Mouse (Mus musculus): ENCODE data around the gene Myo5c. TPM values are rescaled to one million over a fixed set of nuclear protein-coding genes. Genes with fewer than 3 reads are reported as not detected.
A peak's percentile ranks its signal among the peaks of the same experiment; 100 is the strongest.

Myo5c gene
- total RNA-seq (2021) = 1 to 10 TPM; 7.0 to 7.2 TPM
- long read RNA-seq, experiment 1, partial matches to known transcripts = 1 of 4 reads
- long read RNA-seq, experiment 1, other reads (novel, unspliced or antisense) = 3 of 4 reads
- long read RNA-seq, experiment 2, partial matches to known transcripts = 0 of 5 reads
- long read RNA-seq, experiment 2, other reads (novel, unspliced or antisense) = 4 of 5 reads

DNA sequence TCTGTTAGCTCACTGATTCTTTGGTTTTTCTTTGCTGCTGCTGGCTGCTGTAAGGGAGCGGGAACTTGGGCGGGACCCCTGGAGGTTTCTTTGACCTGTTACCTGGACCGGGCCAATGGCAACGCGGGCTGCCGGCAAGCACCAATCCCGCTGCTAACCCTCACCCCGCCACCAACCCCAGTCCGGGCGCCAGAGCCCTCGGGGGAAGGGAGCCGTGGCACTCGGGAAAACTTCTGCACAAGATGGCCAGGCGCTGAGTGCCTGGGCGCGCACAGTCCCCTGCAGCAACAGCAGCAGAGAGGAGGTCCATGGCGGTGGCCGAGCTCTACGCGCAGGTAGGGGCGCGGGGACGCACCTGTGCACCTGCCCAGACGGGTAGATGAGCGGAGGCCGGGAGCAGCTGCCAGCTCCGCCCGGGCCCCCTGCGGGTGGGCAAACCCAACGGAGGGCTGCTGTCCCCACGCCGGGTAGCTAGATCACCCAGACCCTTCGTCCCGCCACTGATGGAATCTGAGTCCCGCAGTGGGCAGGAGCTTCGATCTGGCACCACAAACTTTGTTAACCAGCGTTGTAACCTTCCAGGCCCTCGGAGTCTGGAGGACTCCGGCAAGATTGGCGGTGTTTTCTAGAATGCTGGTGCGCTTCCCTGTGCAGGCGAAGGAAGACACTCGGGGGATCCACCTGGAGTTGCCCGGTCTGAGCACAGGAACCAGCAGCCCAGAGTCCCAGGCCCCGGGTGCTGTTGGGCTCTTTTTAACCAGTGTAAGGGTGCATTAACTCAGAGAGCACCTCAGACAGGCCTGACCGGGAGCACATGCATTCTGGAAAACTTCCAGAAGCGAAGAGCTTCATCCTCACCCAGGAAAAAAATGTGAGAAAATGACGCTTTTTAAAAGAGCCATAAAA is at the start of gene Myo5c:
Myo5c (plus strand) TSS at position 180 of the 906 bp plus-strand sequence.
- DNase-seq (ENCODE audit: extremely low spot score in 1 of 2, low spot score in 2 of 2) = no peak
- TF ChIP-seq CTCF (IDR thresholded peaks at IDR 0.05) = no peak
- Histone ChIP-seq H3K27ac (peak within 1 kb of the TSS; percentile 85), H3K4me3 (peak within 1 kb of the TSS; percentile 33)
- intact Hi-C loops (cut with DNase I) = no loop called here

DNA sequence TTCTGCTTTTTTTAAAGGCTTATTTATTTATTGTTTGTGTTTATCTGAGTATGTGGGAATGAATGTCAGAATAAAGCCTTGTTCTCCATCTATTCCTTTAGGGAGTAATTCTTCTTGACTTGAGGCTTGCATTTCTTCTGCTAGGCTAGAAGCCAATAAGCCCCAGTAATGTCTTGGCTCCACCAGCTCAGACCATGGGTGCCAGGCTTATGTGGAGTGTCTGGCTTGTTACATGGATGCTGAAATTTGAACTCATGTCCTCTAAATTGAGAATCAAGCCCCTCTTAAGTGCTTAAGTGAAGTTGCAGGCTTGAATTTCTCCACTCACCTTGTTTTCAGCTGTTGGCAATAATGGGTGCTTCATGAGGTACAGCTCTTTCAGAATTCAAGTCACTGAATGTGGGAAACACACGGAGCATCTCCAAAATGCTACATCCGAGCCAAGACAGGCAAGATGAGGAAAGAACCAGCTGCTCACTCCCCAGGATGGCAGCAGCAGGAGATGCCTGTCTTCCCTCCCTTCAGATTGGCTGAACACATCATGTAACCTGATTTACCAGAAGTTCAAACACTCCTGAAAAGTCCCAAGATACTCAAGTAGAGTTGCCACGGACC is 44.1 kb upstream of the Myo5c start:
- DNase-seq (ENCODE audit: extremely low spot score in 1 of 2, low spot score in 2 of 2) = no peak
- no peak for TF ChIP-seq CTCF (IDR thresholded peaks at IDR 0.05)
- Histone ChIP-seq H3K4me3 (no peak overlapping the region), H3K27ac (peak overlapping the region; percentile 10)
- intact Hi-C loops (cut with DNase I) = no loop called here

DNA sequence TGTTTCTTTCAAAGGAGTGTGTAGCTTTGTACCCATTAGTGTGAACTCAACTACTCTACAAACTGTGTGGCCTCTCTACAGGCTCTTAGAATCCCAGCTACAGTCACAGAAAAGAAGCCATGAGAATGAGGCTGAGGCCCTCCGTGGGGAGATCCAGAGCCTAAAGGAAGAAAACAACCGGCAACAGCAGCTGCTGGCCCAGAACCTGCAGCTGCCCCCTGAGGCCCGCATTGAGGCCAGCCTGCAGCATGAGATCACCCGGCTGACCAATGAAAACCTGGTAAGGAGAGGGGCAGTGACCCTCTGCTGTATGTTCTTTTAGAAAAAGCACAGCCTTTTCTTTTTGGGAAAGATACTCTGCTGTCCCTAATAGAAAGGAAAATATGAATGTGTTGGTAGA is 38.0 kb upstream of the Myo5c start:
- H3K4me3 ChIP-seq = no peak overlapping the region
- H3K27ac ChIP-seq = peak overlapping the region; percentile 86
- intact Hi-C loops (cut with DNase I) = loop anchor here (5.0 kb wide), 1 partner anchor 137 kb away; no protein-coding TSS in a partner anchor
- no peak for TF ChIP-seq CTCF (IDR thresholded peaks at IDR 0.05)
- DNase-seq (ENCODE audit: extremely low spot score in 1 of 2, low spot score in 2 of 2) = no peak

DNA sequence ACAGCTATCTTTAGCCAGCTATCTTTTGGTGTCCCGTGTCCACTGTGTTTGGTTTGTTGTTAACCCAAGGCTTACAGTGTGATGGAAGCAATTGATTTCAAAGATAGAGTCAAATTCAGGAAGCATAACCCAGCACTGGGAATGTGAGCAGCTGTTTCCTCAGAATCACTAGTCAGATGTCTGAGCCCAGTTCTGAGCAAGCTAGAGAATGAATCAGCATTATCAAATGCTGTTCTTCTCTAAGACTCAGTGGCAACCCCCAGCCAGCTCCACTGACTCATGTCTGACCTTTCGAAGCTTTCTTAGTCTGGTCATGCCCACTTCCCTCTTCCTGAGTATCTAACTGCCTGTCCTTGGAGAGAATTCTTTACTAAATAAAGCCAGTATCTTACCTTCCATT is 35.5 kb upstream of the Myo5c start:
- peak; percentile 40 to 53 for DNase-seq (ENCODE audit: extremely low spot score in 1 of 2, low spot score in 2 of 2)
- H3K27ac ChIP-seq = peak overlapping the region; percentile 86
- TF ChIP-seq CTCF (IDR thresholded peaks at IDR 0.05) = no peak
- intact Hi-C loops (cut with DNase I) = loop anchor here (1.0 to 5.0 kb wide), 2 partner anchors 52 to 124 kb away; partner anchors contain the start of gene Myo5a
- H3K4me3 ChIP-seq = no peak overlapping the region

DNA sequence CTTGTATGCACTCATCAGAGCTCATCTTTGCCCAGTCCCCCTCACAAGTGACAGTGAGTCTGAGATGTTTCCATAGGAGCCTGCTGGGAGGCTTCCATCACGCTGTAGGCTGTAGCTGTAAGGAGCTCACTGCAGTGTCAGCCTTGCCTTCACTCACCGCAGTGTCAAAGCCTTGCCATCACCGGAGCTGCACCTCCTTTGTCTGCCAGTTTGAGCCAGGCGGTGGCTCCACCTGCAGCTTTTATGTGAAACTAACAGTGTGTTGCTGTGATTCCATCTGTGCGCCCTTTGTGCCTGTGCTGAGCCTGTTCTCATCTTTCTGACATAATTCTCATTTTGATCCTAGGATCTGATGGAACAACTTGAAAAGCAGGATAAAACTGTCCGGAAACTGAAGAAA is 34.5 kb upstream of the Myo5c start:
- H3K27ac ChIP-seq = peak overlapping the region; percentile 86
- TF ChIP-seq CTCF (IDR thresholded peaks at IDR 0.05) = peak; percentile 40
- peak; percentile 37 to 49 for DNase-seq (ENCODE audit: extremely low spot score in 1 of 2, low spot score in 2 of 2)
- intact Hi-C loops (cut with DNase I) = loop anchor here (5.0 kb wide), 1 partner anchor 125 kb away; the partner anchor contains the start of gene Myo5a
- H3K4me3 ChIP-seq = no peak overlapping the region

DNA sequence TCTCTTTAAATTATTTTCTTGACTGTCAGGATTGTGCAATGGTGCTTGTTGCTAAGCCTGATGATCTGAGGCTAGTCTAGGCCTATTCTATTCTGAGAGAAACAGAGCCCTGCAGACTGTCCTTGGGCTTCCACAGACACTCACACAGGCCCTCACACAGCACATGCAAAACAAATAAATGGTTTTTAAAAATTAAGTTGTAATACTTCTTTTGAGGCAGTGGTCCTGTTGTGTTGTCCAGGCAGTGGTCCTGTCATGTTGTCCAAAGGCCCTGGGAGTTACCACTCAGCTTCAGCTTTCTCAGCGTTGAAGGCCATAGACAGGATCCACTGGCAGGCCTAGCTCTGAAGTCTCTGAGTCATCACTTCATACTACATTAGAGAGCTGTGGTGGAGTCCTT is 30.3 kb upstream of the Myo5c start:
- peak overlapping the region; percentile 70 for H3K27ac ChIP-seq
- intact Hi-C loops (cut with DNase I) = no loop called here
- no peak for DNase-seq (ENCODE audit: extremely low spot score in 1 of 2, low spot score in 2 of 2)

DNA sequence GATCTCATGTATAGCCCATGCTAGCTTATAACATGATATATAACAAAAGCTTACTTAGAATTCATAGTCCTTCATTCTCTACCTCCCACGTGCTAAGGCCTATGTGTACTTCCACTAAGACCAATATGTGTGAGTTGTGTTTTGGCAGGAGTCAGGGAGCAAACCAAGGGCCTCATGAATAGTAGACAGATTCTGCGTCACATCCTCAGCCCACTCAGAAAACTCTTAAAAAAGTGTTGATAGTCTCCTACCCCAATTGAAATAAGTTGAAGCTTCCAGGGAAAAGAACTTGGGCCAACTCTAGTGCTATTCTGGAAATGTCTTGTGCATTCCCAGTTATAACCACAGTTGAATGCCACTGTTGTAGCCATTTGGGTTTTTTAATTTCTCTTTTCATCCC is 29.8 kb upstream of the Myo5c start:
- TF ChIP-seq CTCF (IDR thresholded peaks at IDR 0.05) = no peak; the same call in 1 of the 2 replicates
- intact Hi-C loops (cut with DNase I) = no loop called here
- Histone ChIP-seq H3K27ac (peak overlapping the region; percentile 70), H3K4me3 (no peak overlapping the region)
- no peak for DNase-seq (ENCODE audit: extremely low spot score in 1 of 2, low spot score in 2 of 2)

More for the DNA sequence above, 30.3 kb upstream of the Myo5c start:
- no peak overlapping the region for H3K4me3 ChIP-seq
- TF ChIP-seq CTCF (IDR thresholded peaks at IDR 0.05) = no peak

DNA sequence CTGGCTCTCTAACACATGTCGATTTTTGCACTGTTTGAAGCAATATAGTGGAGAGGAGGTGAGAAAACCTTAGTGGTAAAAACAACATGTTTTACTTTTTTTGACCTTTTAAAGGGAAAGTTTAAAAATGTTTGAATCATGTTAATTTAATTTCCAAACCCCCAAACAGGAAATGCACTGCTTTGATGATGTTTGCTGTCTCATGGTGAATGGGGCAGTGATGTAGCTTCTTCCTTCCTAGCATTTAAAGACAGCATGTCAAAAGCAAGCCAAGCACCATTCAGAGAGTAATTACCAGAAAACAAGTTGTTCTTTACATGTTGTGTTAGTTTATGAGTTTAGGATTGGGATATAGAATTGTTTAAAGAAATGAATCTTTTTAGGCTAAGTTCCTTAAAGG is 22.6 kb upstream of the Myo5c start:
- DNase-seq (ENCODE audit: extremely low spot score in 1 of 2, low spot score in 2 of 2) = no peak
- intact Hi-C loops (cut with DNase I) = no loop called here
- Histone ChIP-seq H3K4me3 (no peak overlapping the region), H3K27ac (peak overlapping the region; percentile 78; the same call in 1 of the 2 replicates)
- no peak for TF ChIP-seq CTCF (IDR thresholded peaks at IDR 0.05)

DNA sequence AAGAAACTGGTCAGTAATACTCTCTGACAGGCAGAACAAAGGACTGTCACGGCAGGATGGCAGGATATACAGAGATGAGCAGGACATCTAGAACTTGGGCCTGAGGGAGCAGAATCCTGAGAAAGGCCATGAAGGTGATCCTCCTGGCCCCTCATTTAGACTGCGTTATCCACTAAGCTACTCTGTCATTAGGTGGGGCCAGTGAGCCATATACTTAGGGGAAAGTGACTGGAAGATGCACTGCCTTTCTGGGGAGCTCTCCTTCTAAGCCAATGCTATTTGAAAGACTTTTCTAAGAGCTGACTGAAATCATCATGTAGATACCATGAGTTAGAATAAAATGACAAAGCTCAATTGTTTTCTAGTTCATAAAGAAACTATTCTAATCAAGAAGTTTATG is 21.6 kb upstream of the Myo5c start:
- intact Hi-C loops (cut with DNase I) = loop anchor here (5.0 kb wide), 1 partner anchor 37 kb away; no protein-coding TSS in a partner anchor
- peak overlapping the region; percentile 78 for H3K27ac ChIP-seq
- no peak for DNase-seq (ENCODE audit: extremely low spot score in 1 of 2, low spot score in 2 of 2)

DNA sequence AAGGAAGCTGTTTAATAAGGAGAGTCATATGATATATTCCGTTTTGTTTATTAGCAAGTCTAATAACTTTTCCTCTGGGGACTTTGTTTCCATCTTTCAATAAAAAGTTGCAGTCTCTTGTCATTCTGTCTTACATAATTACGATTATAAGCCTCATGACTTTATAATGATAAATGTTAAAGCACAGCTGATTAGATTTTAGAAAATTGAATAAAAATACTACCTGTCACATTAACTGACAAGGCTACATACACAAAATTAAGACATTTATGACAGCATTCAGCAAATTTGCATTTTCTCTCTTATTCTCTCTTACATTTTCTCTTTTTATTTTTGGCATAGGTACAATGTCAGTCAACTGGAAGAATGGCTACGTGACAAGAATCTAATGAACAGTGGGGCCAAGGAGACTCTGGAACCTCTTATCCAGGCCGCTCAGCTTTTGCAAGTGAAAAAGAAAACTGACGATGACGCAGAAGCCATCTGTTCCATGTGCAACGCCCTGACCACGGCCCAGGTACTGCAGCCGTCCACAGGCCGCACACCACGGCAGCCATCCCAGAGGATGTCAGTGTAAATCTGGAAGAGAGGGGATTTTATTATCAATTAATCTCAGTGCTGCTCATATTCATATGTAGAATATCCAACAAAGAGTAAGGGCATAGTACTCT is 16.9 kb upstream of the Myo5c start:
- no peak for TF ChIP-seq CTCF (IDR thresholded peaks at IDR 0.05)
- no peak for DNase-seq (ENCODE audit: extremely low spot score in 1 of 2, low spot score in 2 of 2)
- peak overlapping the region; percentile 74 for H3K27ac ChIP-seq
- H3K4me3 ChIP-seq = no peak overlapping the region
- intact Hi-C loops (cut with DNase I) = loop anchor here (5.0 kb wide), 1 partner anchor 32 kb away; no protein-coding TSS in a partner anchor

More for the DNA sequence above, 21.6 kb upstream of the Myo5c start:
- no peak overlapping the region for H3K4me3 ChIP-seq
- peak; percentile 12; the same call in 1 of the 2 replicates for TF ChIP-seq CTCF (IDR thresholded peaks at IDR 0.05)

DNA sequence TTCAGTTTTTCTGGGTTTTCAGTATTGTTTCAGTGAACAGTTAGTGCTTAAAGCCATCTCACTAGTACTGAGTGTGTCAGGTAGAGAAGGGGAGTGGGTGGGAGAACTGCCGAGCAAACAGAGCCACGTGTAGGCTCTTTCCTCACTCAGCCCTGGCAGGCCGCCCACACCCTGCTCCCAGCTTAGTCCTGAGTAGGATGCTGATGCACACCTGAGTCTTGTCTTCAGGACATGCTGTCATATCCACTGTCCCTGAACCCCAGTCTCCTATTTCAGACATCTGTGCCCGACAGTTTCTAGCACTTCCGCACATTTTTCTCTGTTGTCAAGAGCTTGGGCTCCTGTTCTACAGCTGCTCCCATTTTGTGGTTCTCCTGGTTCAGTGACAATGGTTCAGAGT is 11.9 kb upstream of the Myo5c start:
- peak; percentile 62 to 69 for DNase-seq (ENCODE audit: extremely low spot score in 1 of 2, low spot score in 2 of 2)
- intact Hi-C loops (cut with DNase I) = loop anchor here (2.0 kb wide), 1 partner anchor 41 kb away; no protein-coding TSS in a partner anchor
- H3K27ac ChIP-seq = peak overlapping the region; percentile 87
- TF ChIP-seq CTCF (IDR thresholded peaks at IDR 0.05) = no peak
- H3K4me3 ChIP-seq = no peak overlapping the region
